Mouse (Mus musculus) hindbrain, embryonic 15.5 days (tissue): ENCODE measurements around the gene Ccdc189. TPM values are rescaled to one million over a fixed set of nuclear protein-coding genes. Genes with fewer than 3 reads are reported as not detected.

Source experiments
- ATAC-seq: fragments of 200-750 bp; cut with Nextera tagmentation; 2 replicates; pipeline ENCODE4 v1.8.0; 2017; ENCODE audit warnings: low read depth, moderate number of reproducible peaks, moderate TSS enrichment; ENCODE audit not compliant: low FRiP score
- H3K27ac ChIP-seq: fragments of 300-500 bp; sonication (generic); replicated peaks from 2 replicates; pipeline ENCODE4 v1.5.1; 2015; ENCODE audit warnings: mild to moderate bottlenecking, inconsistent platforms
- H3K27me3 ChIP-seq: fragments of 300-500 bp; sonication (generic); 2 replicates; pipeline ENCODE4 v1.6.1; 2015; ENCODE audit warnings: control low read depth, inconsistent platforms
- H3K36me3 ChIP-seq: fragments of 300-500 bp; sonication (generic); 2 replicates; pipeline ENCODE4 v1.6.1; 2015; ENCODE audit warnings: control low read depth, inconsistent platforms
- H3K4me1 ChIP-seq: fragments of 300-500 bp; sonication (generic); replicated peaks from 2 replicates; pipeline ENCODE4 v1.6.1; 2015; ENCODE audit warnings: control low read depth, inconsistent platforms
- H3K4me2 ChIP-seq: fragments of 300-500 bp; sonication (generic); 2 replicates; pipeline ENCODE4 v1.6.1; 2015; ENCODE audit warnings: moderate library complexity, mild to moderate bottlenecking, inconsistent platforms
- H3K4me3 ChIP-seq: fragments of 300-500 bp; sonication (generic); 2 replicates; pipeline ENCODE4 v1.5.1; 2015; ENCODE audit warnings: mild to moderate bottlenecking, inconsistent platforms
- H3K9ac ChIP-seq: fragments of 300-500 bp; sonication (generic); 2 replicates; pipeline ENCODE4 v1.6.1; 2015; ENCODE audit warnings: inconsistent platforms
- H3K9me3 ChIP-seq: fragments of 300-500 bp; sonication (generic); 2 replicates; pipeline ENCODE4 v1.6.1; 2016; ENCODE audit warnings: control low read depth, inconsistent platforms
- WGBS: fragments of 180-500 bp; shearing (Covaris S2); methylation state at CpG from one replicate; pipeline ENCODE4 v1.1.7; 2015; 5-methylcytosine and 5-hydroxymethylcytosine counted together
- polyA plus RNA-seq: library from polyadenylated mRNA; unstranded; fragments of >200 nt; fragmentation: Nextera tagmentation; extraction: Ambion mirVana; gene quantifications from 2 replicates; pipeline ENCODE4 v1.2.1, GENCODE M21; 2015

Ccdc189 gene
- polyA plus RNA-seq, 1 experiment from 2014 or later = 10.1 TPM

DNA sequence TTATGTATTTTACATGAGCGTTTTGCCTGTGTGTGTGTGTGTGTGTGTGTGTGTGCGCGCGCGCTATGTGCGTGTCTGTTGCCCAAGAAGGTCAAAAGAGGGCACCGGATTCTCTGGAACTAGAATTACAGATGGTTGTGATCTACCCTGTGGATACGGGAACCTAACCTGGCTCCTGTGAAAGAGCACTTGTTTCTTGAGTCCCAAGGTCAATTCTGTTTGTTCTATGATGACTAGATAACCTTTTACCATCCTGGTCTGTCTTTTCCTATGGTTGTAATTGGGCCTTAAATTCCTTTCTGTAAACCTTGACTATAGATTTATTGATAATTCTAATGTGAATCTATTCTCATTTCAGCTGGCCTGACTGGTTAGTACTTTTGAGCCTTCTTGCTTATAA is 36.8 kb downstream of the Ccdc189 start:
- no peaks in the 10 kb centered on the region for H3K4me1 ChIP-seq
- ATAC-seq = no peak
- H3K9ac ChIP-seq = no peak overlapping the region
- no peak overlapping the region for H3K27ac ChIP-seq
- H3K4me2 ChIP-seq = no peak overlapping the region
- H3K4me3 ChIP-seq = no peak overlapping the region
- H3K36me3 ChIP-seq = peaks cover 77% of the 10 kb centered on the region
- no peaks in the 10 kb centered on the region for H3K27me3 ChIP-seq
- H3K9me3 ChIP-seq = no peaks in the 10 kb centered on the region
- over 99% methylated on average over 8 of the region's 8 CpGs for WGBS

- Histone ChIP-seq H3K36me3 (peaks cover 73% of the 10 kb centered on the region), H3K9me3 (no peaks in the 10 kb centered on the region), H3K27ac (no peak overlapping the region), H3K4me2 (no peak overlapping the region), H3K4me1 (no peaks in the 10 kb centered on the region), H3K9ac (no peak overlapping the region), H3K27me3 (no peaks in the 10 kb centered on the region), H3K4me3 (no peak overlapping the region)
- 82% methylated on average over 15 of the region's 15 CpGs for WGBS
- ATAC-seq = no peak
These were observed 39.1 kb downstream of the Ccdc189 start for GRCm38 (mm10) chr7:127549116-127549835.

GRCm38 (mm10) chr7:127541671-127542070 is 46.7 kb downstream of the Ccdc189 start:
- Histone ChIP-seq H3K4me1 (no peaks in the 10 kb centered on the region), H3K9me3 (no peaks in the 10 kb centered on the region), H3K4me3 (no peak overlapping the region), H3K4me2 (no peak overlapping the region), H3K9ac (no peak overlapping the region), H3K27ac (no peak overlapping the region), H3K27me3 (no peaks in the 10 kb centered on the region), H3K36me3 (peaks cover 92% of the 10 kb centered on the region)
- 97% methylated on average over 3 of the region's 3 CpGs for WGBS
- no peak for ATAC-seq

Other genes starting within 250 kb of the Ccdc189 start
- 17.7 and 20.4 TPM in 2 replicates for gene Zfp768, start 243.0 kb downstream of the Ccdc189 start, polyA plus RNA-seq
- gene Zfp747, start 212.5 kb downstream of the Ccdc189 start, polyA plus RNA-seq = 8.4 and 8.8 TPM in 2 replicates
- 3.9 and 5.1 TPM in 2 replicates for gene 9130019O22Rik, start 201.4 kb downstream of the Ccdc189 start, polyA plus RNA-seq
- gene E430018J23Rik, start 195.0 kb downstream of the Ccdc189 start, polyA plus RNA-seq = 5.6 and 6.4 TPM in 2 replicates
- gene Zfp764, start 181.8 kb downstream of the Ccdc189 start, polyA plus RNA-seq = 4.8 and 4.9 TPM in 2 replicates
- 26.8 and 28.0 TPM in 2 replicates for gene Zfp688, start 166.5 kb downstream of the Ccdc189 start, polyA plus RNA-seq
- gene Zfp689, start 139.4 kb downstream of the Ccdc189 start, polyA plus RNA-seq = 14.7 and 15.8 TPM in 2 replicates
- 36.9 and 42.8 TPM in 2 replicates for gene Prr14, start 129.0 kb downstream of the Ccdc189 start, polyA plus RNA-seq
- 13.9 and 15.4 TPM in 2 replicates for gene Fbrs, start 109.4 kb downstream of the Ccdc189 start, polyA plus RNA-seq
- gene Srcap, start 76.6 kb downstream of the Ccdc189 start, polyA plus RNA-seq = 57.2 and 57.4 TPM in 2 replicates
- 14.7 and 15.6 TPM in 2 replicates for gene Gm42715, start 69.0 kb downstream of the Ccdc189 start, polyA plus RNA-seq
- gene Tmem265, start 27.2 kb downstream of the Ccdc189 start, polyA plus RNA-seq = 7.6 and 10.3 TPM in 2 replicates
- 59.3 and 59.4 TPM in 2 replicates for gene Phkg2, start 15.3 kb downstream of the Ccdc189 start, polyA plus RNA-seq
- 41.4 and 44.9 TPM in 2 replicates for gene Rnf40, start 172 bp upstream of the Ccdc189 start, polyA plus RNA-seq
- 18.7 and 19.1 TPM in 2 replicates for gene Zfp629, start 27.2 kb upstream of the Ccdc189 start, polyA plus RNA-seq
- 53.2 and 55.1 TPM in 2 replicates for gene Bcl7c, start 120.3 kb upstream of the Ccdc189 start, polyA plus RNA-seq
- gene Ctf1, start 124.1 kb upstream of the Ccdc189 start, polyA plus RNA-seq = 3.8 and 5.4 TPM in 2 replicates
- gene Ctf2, start 143.6 kb upstream of the Ccdc189 start, polyA plus RNA-seq = 0.14 and 0.35 TPM in 2 replicates
- gene Fbxl19, start 155.9 kb upstream of the Ccdc189 start, polyA plus RNA-seq = 10.0 and 10.5 TPM in 2 replicates
- 9.2 and 10.4 TPM in 2 replicates for gene Orai3, start 181.2 kb upstream of the Ccdc189 start, polyA plus RNA-seq
- gene Setd1a, start 188.1 kb upstream of the Ccdc189 start, polyA plus RNA-seq = 20.0 and 20.1 TPM in 2 replicates
- not detected in 2 replicates for gene Gm49388, start 197.0 kb upstream of the Ccdc189 start, polyA plus RNA-seq
- gene Hsd3b7, start 212.0 kb upstream of the Ccdc189 start, polyA plus RNA-seq = 9.7 and 10.5 TPM in 2 replicates
- 21.5 and 22.4 TPM in 2 replicates for gene Stx4a, start 235.7 kb upstream of the Ccdc189 start, polyA plus RNA-seq
- gene Stx1b, start 236.0 kb upstream of the Ccdc189 start, polyA plus RNA-seq = 63.4 and 72.5 TPM in 2 replicates